Mouse (Mus musculus) liver, embryonic 13.5 days (tissue): ENCODE measurements around the gene Ttc30a1. TPM values are rescaled to one million over a fixed set of nuclear protein-coding genes. Genes with fewer than 3 reads are reported as not detected.
"Not testable (repeated sequence)": the region's sequence is repeated elsewhere in the genome, so short reads cannot be mapped to it uniquely, and the experiment has no call there.

Source experiments
- ATAC-seq: fragments of 200-750 bp; cut with Nextera tagmentation; 2 replicates; pipeline ENCODE4 v1.8.0; 2017; ENCODE audit warnings: low read depth, mild to moderate bottlenecking, moderate number of reproducible peaks, moderate library complexity
- DNase-seq: peaks from one replicate; pipeline ENCODE4 v3.0.0; 2022
- H3K27ac ChIP-seq: fragments of 300-500 bp; sonication (generic); 2 replicates; pipeline ENCODE4 v1.5.1; 2015; ENCODE audit warnings: moderate library complexity, mild to moderate bottlenecking, inconsistent platforms
- H3K27me3 ChIP-seq: fragments of 300-500 bp; sonication (generic); 2 replicates; pipeline ENCODE4 v1.6.1; 2015; ENCODE audit warnings: mild to moderate bottlenecking, inconsistent platforms
- H3K36me3 ChIP-seq: fragments of 300-500 bp; sonication (generic); 2 replicates; pipeline ENCODE4 v1.6.1; 2015; ENCODE audit warnings: mild to moderate bottlenecking, inconsistent platforms
- H3K4me1 ChIP-seq: fragments of 300-500 bp; sonication (generic); replicated peaks from 2 replicates; pipeline ENCODE4 v1.6.1; 2015; ENCODE audit warnings: inconsistent platforms
- H3K4me2 ChIP-seq: fragments of 300-500 bp; sonication (generic); 2 replicates; pipeline ENCODE4 v1.6.1; 2015; ENCODE audit warnings: inconsistent platforms, mild to moderate bottlenecking, moderate library complexity
- H3K4me3 ChIP-seq: fragments of 300-500 bp; sonication (generic); replicated peaks from 2 replicates; pipeline ENCODE4 v1.5.1; 2015; ENCODE audit warnings: mild to moderate bottlenecking, inconsistent platforms
- H3K9ac ChIP-seq: fragments of 300-500 bp; sonication (generic); 2 replicates; pipeline ENCODE4 v1.6.1; 2015; ENCODE audit warnings: mild to moderate bottlenecking, inconsistent platforms
- H3K9me3 ChIP-seq: fragments of 300-500 bp; sonication (generic); replicated peaks from 2 replicates; pipeline ENCODE4 v1.6.1; 2016; ENCODE audit warnings: inconsistent platforms
- WGBS: fragments of 180-500 bp; shearing (Covaris S2); methylation state at CpG from one replicate; pipeline ENCODE4 v1.1.7; 2015; ENCODE audit not compliant: insufficient replicate concordance; 5-methylcytosine and 5-hydroxymethylcytosine counted together
- polyA plus RNA-seq: library from polyadenylated mRNA; unstranded; fragments of >200 nt; fragmentation: Nextera tagmentation; extraction: Ambion mirVana; gene quantifications from 2 replicates; pipeline ENCODE4 v1.2.1, GENCODE M21; 2015

Ttc30a1 gene
- polyA plus RNA-seq, 1 experiment from 2014 or later, result 1.4 TPM

GRCm38 (mm10) chr2:75959183-75959849 lies 22.5 kb downstream of the Ttc30a1 start:
- Histone ChIP-seq H3K4me2 (no peak overlapping the region), H3K27me3 (no peaks in the 10 kb centered on the region), H3K9me3 (no peaks in the 10 kb centered on the region), H3K36me3 (no peaks in the 10 kb centered on the region), H3K4me3 (no peak overlapping the region), H3K9ac (no peak overlapping the region), H3K4me1 (peaks cover 5% of the 10 kb centered on the region; the same call in 1 of the 2 replicates), H3K27ac (no peak overlapping the region)
- ATAC-seq (no peak), DNase-seq (no peak)
- WGBS, result 54% methylated on average over 18 of the region's 18 CpGs

- Histone ChIP-seq H3K27me3 (no peaks in the 10 kb centered on the region), H3K4me2 (no peak overlapping the region), H3K9me3 (no peaks in the 10 kb centered on the region), H3K4me3 (no peak overlapping the region), H3K4me1 (no peaks in the 10 kb centered on the region), H3K27ac (no peak overlapping the region), H3K36me3 (no peaks in the 10 kb centered on the region), H3K9ac (no peak overlapping the region)
- ATAC-seq (no peak), DNase-seq (no peak)
- 55% methylated on average over 14 of the region's 14 CpGs for WGBS
Observed at GRCm38 (mm10) chr2:75955709-75956108, 26.1 kb downstream of the Ttc30a1 start.

- Histone ChIP-seq H3K9ac (no peak overlapping the region), H3K9me3 (no peaks in the 10 kb centered on the region), H3K27ac (no peak overlapping the region), H3K4me2 (no peak overlapping the region), H3K36me3 (no peaks in the 10 kb centered on the region), H3K4me1 (no peaks in the 10 kb centered on the region), H3K4me3 (no peak overlapping the region), H3K27me3 (no peaks in the 10 kb centered on the region)
- DNase-seq (no peak), ATAC-seq (no peak)
- WGBS, result 80% methylated on average over 5 of the region's 5 CpGs
Observed at GRCm38 (mm10) chr2:75953320-75953719, 28.4 kb downstream of the Ttc30a1 start.

GRCm38 (mm10) chr2:75950685-75951084 lies 31.1 kb downstream of the Ttc30a1 start:
- no peak for ATAC-seq
- H3K9me3 ChIP-seq, result no peaks in the 10 kb centered on the region
- no peaks in the 10 kb centered on the region for H3K4me1 ChIP-seq
- no peak overlapping the region for H3K4me3 ChIP-seq
- no peak overlapping the region for H3K4me2 ChIP-seq
- no peaks in the 10 kb centered on the region for H3K36me3 ChIP-seq
- 76% methylated on average over 8 of the region's 8 CpGs for WGBS
- DNase-seq, result no peak
- H3K9ac ChIP-seq, result no peak overlapping the region
- H3K27me3 ChIP-seq, result no peaks in the 10 kb centered on the region
- no peak overlapping the region for H3K27ac ChIP-seq

GRCm38 (mm10) chr2:75938117-75939063 lies 43.4 kb downstream of the Ttc30a1 start, which contains the start of gene Ttc30b:
Ttc30b (minus strand) TSS chr2:75938585.
- H3K4me2 ChIP-seq, result peak within 1 kb of the TSS; percentile 68
- H3K9me3 ChIP-seq, result no peaks in the 10 kb centered on the region
- no peaks in the 10 kb centered on the region for H3K36me3 ChIP-seq
- DNase-seq (peak; percentile 62), ATAC-seq (peak; percentile 87)
- H3K4me1 ChIP-seq, result peaks cover 6% of the 10 kb centered on the region
- WGBS, result 4% methylated on average over 42 of the region's 42 CpGs
- H3K9ac ChIP-seq, result peak within 1 kb of the TSS; percentile 57
- H3K4me3 ChIP-seq, result peak within 1 kb of the TSS; percentile 63
- H3K27me3 ChIP-seq, result no peaks in the 10 kb centered on the region
- H3K27ac ChIP-seq, result no peak within 1 kb of the TSS

- H3K27ac ChIP-seq, DNase-seq, H3K36me3 ChIP-seq, H3K9me3 ChIP-seq, H3K4me1 ChIP-seq, H3K27me3 ChIP-seq: not testable (repeated sequence)
- H3K4me2 ChIP-seq, result peak overlapping the region; percentile 68
- H3K9ac ChIP-seq, result peak overlapping the region; percentile 57; the same call in 1 of the 2 replicates
- peak overlapping the region; percentile 63 for H3K4me3 ChIP-seq
- peak; percentile 20; the same call in 1 of the 2 replicates for ATAC-seq
- WGBS, result 72% methylated on average over 16 of the region's 17 CpGs
Observed at GRCm38 (mm10) chr2:75937520-75938116, 44.1 kb downstream of the Ttc30a1 start.

GRCm38 (mm10) chr2:75936685-75937084 lies 45.1 kb downstream of the Ttc30a1 start:
- not testable (repeated sequence) for H3K27me3 ChIP-seq, ATAC-seq, H3K27ac ChIP-seq, H3K36me3 ChIP-seq, H3K9me3 ChIP-seq, DNase-seq, H3K4me2 ChIP-seq, H3K4me1 ChIP-seq, H3K9ac ChIP-seq, H3K4me3 ChIP-seq
- 77% methylated on average over 2 of the region's 2 CpGs for WGBS

- ATAC-seq, result no peak
- Histone ChIP-seq H3K36me3 (no peaks in the 10 kb centered on the region), H3K9ac (no peak overlapping the region), H3K27ac (no peak overlapping the region), H3K27me3 (no peaks in the 10 kb centered on the region), H3K4me3 (no peak overlapping the region), H3K4me2 (no peak overlapping the region), H3K9me3 (no peaks in the 10 kb centered on the region), H3K4me1 (peaks cover 3% of the 10 kb centered on the region)
- no peak for DNase-seq
- 53% methylated on average over 7 of the region's 7 CpGs for WGBS
Observed at GRCm38 (mm10) chr2:75933541-75933940, 48.2 kb downstream of the Ttc30a1 start.

GRCm38 (mm10) chr2:75930941-75931340 lies 50.8 kb downstream of the Ttc30a1 start:
- no peak overlapping the region for H3K9ac ChIP-seq
- H3K36me3 ChIP-seq, result peaks cover 11% of the 10 kb centered on the region; the same call in 1 of the 2 replicates
- no peak for DNase-seq
- WGBS, result 80% methylated on average over 2 of the region's 2 CpGs
- H3K9me3 ChIP-seq, result no peaks in the 10 kb centered on the region
- H3K27me3 ChIP-seq, result no peaks in the 10 kb centered on the region
- no peak overlapping the region for H3K4me2 ChIP-seq
- ATAC-seq, result no peak
- no peaks in the 10 kb centered on the region for H3K4me1 ChIP-seq
- H3K27ac ChIP-seq, result no peak overlapping the region
- H3K4me3 ChIP-seq, result no peak overlapping the region

GRCm38 (mm10) chr2:75929786-75930444 lies 51.9 kb downstream of the Ttc30a1 start:
- Histone ChIP-seq H3K27me3 (no peaks in the 10 kb centered on the region), H3K36me3 (peaks cover 15% of the 10 kb centered on the region), H3K9me3 (no peaks in the 10 kb centered on the region), H3K27ac (no peak overlapping the region), H3K4me1 (no peaks in the 10 kb centered on the region), H3K4me2 (no peak overlapping the region), H3K9ac (no peak overlapping the region), H3K4me3 (no peak overlapping the region)
- ATAC-seq (no peak), DNase-seq (no peak)
- WGBS, result 86% methylated on average over 6 of the region's 6 CpGs

GRCm38 (mm10) chr2:75929141-75929540 lies 52.6 kb downstream of the Ttc30a1 start:
- H3K27ac ChIP-seq, result no peak overlapping the region
- H3K9ac ChIP-seq, result no peak overlapping the region
- WGBS, result 92% methylated on average over 2 of the region's 2 CpGs
- H3K4me1 ChIP-seq, result no peaks in the 10 kb centered on the region
- H3K27me3 ChIP-seq, result no peaks in the 10 kb centered on the region
- DNase-seq (no peak), ATAC-seq (no peak)
- H3K4me3 ChIP-seq, result no peak overlapping the region
- H3K36me3 ChIP-seq, result peaks cover 18% of the 10 kb centered on the region
- no peaks in the 10 kb centered on the region for H3K9me3 ChIP-seq
- H3K4me2 ChIP-seq, result no peak overlapping the region
